Mouse (Mus musculus): ENCODE data around the gene Myof.

Myof gene

GRCm38 (mm10) chr19:37873499-37873898 lies 169.9 kb downstream of the Myof start:
- no peak for DNase-seq (ENCODE audit: low spot score)

GRCm38 (mm10) chr19:37867592-37867991 lies 175.8 kb downstream of the Myof start:
- no peak for DNase-seq (ENCODE audit: low spot score)

GRCm38 (mm10) chr19:37866994-37867393 lies 176.4 kb downstream of the Myof start:
- no peak for DNase-seq (ENCODE audit: low spot score)

GRCm38 (mm10) chr19:37861171-37861570 lies 182.2 kb downstream of the Myof start:
- DNase-seq (ENCODE audit: low spot score): no peak

- no peak for DNase-seq (ENCODE audit: low spot score)
Measured at GRCm38 (mm10) chr19:37860267-37860666, 183.1 kb downstream of the Myof start.

- no peak for DNase-seq (ENCODE audit: low spot score)
Measured at GRCm38 (mm10) chr19:37858406-37859081, 184.8 kb downstream of the Myof start.

GRCm38 (mm10) chr19:37852056-37852455 lies 191.3 kb downstream of the Myof start:
- no peak for DNase-seq (ENCODE audit: low spot score)

GRCm38 (mm10) chr19:37851590-37852038 lies 191.8 kb downstream of the Myof start:
- DNase-seq (ENCODE audit: low spot score): no peak
